Mouse (Mus musculus): ENCODE results near the gene Ppp4r1.

DNA sequence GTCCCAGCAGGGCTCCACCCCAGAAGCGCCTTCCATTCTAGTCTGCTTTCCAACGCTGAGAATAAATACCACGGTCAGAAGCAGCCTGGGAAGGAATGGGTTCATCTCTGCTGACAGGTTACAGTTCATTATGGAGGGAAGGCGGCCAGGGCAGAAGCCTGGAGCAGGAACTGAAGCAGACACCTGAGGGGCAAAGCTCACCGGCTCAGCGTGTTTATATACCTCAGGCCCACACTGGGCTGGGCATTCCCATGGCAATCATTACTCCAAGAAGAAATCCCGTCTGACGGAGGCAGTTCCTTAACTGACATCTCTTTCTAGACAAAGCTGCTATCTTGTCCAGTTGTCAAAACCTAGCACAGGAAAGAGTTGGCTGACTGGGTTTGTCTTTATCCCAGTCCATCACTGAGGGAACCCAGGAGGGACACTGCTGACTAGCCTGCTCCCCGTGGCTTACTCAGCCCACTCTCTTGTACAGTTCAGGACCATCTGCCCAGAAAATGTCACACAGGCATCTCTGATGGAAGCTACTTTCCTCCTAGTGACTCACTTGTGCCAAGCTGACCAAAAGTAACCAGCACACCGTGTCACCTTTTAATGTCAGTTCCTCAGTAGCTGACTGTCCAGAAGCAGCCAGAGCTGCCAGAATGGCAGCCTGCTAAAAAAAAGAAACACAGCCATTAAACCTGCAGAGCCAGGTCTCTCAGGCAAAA is 60.5 kb downstream of the Ppp4r1 start:
- TF ChIP-seq EP300 (IDR thresholded peaks at IDR 0.05; ENCODE audit: low read depth): no peak
- TF ChIP-seq CTCF (IDR thresholded peaks at IDR 0.05; ENCODE audit: low read depth): no peak

Data from heart, postnatal 0 days (tissue).